Mouse (Mus musculus) kidney, adult 8-10 months (tissue): ENCODE measurements around the gene 5730522E02Rik.
A peak's percentile ranks its signal among the peaks of the same experiment; 100 is the strongest.
"Not testable (repeated sequence)": the region's sequence is repeated elsewhere in the genome, so short reads cannot be mapped to it uniquely, and the experiment has no call there.

Source experiments
- DNase-seq, 2 experiments: peaks; one replicate each; pipeline ENCODE4 v3.0.0; 2022

The 5730522E02Rik gene

DNA sequence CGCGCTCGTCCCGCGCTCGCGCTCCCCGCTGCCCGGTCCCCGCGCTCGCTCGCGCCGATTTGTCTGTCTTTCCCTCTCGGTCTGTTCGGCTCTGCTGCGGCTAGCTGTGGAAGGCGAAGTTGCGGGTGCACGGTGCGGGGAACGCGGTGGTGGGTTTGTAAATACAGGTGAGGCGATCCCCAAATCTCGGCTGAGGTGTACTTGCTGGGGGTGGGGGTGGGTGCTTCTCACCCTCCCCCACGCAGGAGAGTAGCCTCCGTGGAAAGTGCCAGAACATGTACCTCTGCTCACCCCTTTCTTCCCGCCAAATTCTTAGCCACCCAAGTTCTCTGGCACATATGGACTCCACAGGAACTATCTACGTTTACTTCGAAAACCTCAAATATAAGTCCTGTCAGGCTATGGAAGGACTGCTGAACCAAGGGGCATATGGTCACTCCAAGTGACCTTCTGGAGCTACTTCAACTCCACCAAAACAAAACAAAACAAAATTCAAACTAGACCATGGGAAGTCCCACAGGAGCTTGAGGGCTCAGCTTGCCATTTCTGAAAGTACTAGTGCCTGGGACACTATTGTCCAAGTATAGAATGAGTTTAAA lies at the start of gene 5730522E02Rik:
5730522E02Rik (minus strand) TSS at position 182 of the 599 bp plus-strand sequence.
- no peak for DNase-seq

DNA sequence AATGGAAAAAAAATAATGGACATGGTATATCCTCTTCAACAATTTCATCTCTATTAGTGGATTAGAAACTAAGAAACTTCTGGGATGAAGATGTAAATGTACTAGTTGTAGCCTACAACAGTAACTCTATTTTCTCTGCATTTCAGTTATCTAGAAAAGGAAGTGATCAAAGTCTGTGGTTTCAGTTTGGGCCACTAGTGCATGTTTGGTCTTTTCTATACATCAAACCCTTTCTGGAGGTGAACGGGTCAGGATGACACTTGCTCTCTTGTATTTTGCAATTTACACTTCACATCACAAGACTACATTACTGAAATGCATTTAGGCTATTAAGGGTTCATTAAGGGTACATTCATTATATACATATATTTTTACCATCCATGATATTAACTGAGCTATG lies 26.0 kb upstream of the 5730522E02Rik start:
- no peak for DNase-seq

DNA sequence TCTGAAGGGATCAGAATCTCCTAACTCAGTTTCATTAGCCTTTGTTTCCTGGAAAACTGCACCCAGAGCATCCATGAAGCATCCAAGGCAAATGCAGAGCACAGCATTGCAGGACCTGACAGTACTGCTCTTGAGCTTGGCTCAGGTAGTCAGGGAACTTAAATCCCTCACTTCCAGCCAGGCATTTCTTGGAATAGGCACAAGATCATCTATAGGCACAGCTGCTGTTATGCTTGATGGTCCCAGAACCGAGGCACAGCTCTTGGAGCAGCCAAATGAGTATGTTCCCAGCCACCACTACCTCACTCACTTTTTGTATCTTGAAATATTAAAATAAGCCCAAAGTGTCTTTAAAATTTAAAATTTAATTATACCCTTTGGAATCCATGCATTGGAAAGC lies 19.3 kb upstream of the 5730522E02Rik start:
- DNase-seq, result no peak

DNA sequence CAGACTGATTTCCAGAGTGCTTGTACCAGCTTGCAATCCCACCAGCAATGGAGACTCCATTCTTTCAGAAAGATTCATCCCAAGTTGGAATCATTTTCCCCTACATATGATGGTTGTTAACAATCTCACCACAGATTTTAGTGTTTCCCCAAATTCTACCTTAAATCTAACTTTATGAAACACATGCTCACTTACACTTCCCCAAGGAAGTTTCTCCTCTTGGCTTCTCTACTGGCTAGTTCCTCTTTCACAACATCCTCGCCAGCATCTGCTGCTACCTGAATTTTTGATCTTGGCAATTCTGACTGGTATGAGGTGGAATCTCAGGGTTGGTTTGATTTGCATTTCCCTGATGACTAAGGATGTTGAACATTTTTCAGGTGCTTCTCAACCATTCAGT lies 3.1 kb upstream of the 5730522E02Rik start:
- DNase-seq, result not testable (repeated sequence)

DNA sequence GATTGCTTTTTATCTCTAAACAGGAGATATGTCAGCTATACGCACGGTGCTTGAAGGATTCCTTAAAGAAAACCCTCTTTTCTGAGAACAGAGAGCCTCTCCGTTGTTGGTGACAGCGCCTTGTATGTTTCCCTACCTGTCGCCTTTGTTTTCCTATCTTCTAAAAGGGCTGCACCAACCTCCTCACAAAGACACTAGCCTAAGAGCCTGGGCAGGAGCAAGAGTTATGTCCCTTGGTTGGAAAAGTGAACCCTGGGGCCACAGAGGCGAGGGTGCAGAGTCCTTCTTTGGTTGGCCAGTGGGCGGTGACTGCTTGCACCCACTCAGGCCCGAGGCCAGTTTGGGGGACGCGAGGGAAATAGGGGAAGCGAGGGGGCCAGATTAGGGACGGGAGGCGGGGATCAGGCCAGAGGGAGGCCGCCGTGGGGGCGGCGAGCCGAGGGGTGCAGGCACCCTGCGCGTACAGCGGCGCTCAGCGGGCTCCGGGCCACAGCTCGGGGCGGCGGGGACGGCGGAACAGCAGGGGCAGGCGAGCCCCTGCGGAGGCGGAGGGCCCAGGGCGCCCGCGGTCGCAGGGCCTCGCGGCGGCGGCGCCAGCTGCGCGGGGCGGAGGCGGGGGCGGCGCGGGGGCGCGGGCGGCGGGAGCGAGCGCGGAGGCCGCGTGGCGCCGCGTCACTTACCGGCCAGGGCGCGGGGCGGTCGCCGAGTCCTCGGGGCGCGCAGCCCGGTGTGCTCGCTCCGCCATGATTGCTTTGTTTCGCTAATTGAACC lies 567 bp downstream of the 5730522E02Rik start:
- DNase-seq, result peak; percentile 63 to 75

DNA sequence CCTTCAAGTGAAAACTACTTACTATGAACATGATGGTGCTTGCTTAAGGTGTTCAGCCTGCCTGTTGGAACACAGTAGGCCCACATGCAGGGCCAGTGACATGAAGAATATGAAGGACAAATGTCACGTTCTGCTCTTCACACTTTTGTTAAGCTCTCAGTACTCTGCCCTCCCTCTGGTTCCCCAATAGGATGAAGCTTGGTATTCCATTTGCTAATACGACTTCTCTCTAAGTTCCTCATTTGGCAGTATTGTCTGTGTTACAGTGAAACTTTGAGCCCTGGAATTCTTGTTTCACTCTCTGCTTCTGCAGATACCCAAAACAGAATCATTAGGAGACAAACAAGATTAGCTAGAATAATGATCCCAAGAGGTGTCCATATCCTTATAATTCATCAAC lies 7.1 kb downstream of the 5730522E02Rik start:
- no peak for DNase-seq

DNA sequence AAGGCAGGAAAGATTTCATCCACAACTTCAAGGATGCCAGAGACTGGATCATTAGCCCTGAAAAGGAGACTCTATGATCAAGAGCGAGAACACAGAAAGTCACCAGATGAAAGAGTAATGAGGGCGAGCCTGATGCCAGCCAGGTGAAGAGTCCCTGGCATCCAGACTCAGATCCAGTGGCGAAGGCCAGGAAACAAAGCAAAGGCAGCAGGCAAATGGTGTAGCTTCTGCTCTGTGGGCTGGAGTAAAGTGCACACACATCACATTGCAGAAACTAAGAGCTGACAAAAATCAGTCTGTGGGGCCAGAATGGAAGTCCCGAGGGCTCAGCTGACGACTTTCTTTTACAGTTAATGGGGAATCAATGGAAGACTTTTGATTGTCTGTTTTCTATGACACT lies 7.7 kb downstream of the 5730522E02Rik start:
- DNase-seq, result no peak

DNA sequence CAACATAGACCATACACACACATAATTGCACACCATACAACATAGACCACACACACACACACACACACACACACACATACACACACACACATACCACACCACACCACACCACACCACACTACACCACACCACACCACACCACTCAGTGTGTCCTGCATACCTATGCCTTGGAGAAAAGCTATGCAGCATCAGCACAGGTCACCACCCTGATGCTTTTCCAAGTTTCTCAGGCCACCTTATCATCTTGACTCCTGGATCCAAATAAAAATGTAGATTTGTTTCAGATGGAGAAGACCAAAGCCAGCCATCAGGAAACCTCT lies 8.8 kb downstream of the 5730522E02Rik start:
- no peak for DNase-seq

DNA sequence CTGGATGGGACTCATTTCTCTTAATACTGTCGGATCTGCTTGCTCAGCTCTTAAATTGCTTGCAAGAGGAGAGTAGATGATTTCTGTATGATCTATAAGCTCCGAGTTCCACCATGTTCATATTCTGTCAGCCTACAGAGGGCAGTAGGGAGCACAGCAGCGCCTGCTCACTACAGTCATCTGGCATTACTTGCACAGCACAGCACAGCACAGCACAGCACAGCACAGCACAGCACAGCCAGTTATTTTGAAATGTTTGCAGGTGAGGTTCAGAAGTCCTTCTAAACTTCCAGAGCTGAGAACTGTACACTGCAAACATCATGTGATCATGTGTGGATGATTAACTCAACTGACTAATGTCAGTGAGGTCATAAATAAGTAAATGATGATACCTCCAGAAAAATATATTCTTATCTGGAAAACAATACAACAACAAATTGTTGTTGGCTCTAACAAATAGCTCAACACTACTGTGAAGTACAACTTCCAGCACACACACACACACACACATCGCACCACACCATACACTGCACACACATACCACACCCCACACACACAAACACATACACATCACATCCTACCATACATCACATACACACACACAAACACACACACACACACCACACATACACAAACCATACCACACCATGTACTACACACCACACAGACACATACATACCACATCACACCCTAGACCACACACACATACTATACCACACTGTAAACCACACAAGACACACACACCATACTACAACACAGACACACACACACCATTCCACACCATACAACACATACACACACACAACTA lies 9.4 kb downstream of the 5730522E02Rik start:
- DNase-seq, result peak; percentile 24 to 45

DNA sequence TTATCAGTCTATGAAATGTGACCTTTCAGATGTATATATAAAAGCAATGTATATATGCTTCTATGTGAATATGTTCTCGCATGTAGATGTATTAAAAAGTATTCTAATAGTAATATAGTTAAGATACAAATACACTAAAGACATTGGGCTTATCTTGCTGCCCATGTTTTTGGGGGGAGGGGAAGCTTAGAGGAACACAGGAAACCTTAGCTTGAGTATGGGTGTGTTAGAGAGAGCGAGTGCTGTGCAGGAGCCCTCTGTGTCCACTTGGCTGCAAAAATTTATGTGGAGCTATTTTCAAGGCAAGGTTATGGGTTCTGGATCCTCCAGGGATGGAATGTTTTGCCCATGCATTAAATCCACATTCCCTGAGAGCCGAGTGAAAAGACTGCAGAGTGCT lies 15.1 kb downstream of the 5730522E02Rik start:
- DNase-seq, result no peak

DNA sequence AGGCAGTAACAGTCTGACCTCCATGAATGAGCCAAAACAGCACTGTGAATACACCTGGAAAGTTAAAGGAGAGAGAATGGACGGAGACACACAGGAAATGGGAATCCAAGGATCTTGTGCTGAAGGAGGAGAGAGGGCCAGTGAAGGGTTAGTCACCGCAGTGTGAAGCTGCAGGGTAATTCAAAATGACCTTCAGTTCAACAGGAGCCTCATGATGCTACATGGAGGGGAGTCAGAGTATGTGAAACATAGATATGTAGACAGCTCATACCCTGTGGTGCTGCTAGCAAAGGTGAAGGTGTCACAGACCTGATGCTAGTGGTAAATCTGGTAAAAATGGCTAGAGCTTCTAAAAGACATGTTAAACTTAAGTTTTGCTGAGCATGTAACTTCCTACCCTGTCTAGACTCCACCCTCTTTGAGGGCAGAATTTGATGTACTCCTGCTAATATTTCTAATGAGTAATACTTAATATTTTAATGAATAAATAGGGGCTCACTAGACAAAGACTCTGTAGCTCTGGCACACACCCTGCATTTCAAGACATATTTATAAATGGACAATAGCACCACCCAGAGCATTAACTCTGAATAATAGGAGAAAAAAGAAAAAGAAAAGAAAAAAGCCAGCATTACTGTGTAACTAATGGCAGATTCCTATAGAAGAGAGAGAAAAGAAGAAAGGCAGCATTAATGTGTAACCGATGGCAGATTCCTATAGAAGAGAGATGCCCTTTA lies 23.2 kb downstream of the 5730522E02Rik start:
- no peak for DNase-seq

DNA sequence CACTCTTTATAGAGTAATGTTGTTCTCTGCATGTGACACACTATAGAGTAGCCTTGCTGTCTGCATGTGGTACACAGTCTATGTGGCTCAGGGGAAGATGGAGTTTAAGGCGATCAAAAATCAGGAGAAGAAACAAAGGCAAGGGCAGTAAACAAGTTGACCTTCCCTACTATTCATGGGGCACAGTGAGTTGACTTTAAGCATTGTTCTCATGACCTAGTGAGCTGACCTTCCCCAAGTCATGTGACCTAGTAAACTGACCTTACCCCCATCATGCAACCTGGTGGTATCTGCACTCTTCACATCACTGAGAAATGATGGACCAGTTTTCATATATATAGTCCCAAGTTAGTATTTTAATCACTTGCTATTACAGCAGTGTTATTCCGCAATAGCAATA lies 40.0 kb downstream of the 5730522E02Rik start:
- DNase-seq, result no peak

DNA sequence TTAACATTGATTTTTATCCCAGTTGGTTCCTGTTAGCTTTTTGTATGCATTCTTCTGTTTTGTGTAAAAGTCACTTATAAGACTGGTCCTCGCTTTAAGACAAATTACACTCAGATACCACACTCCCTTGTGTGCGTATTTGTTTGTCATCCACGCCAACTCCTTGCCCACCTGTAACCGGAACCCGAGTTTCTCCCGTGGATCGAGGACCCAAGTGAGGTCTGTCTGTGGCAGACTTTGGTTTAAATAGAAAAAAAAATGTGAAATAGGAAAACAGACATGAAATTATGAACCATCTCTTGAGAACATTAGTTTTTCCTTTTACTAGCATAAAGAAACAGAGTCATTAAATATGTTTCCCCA lies 43.0 kb downstream of the 5730522E02Rik start:
- DNase-seq, result no peak

DNA sequence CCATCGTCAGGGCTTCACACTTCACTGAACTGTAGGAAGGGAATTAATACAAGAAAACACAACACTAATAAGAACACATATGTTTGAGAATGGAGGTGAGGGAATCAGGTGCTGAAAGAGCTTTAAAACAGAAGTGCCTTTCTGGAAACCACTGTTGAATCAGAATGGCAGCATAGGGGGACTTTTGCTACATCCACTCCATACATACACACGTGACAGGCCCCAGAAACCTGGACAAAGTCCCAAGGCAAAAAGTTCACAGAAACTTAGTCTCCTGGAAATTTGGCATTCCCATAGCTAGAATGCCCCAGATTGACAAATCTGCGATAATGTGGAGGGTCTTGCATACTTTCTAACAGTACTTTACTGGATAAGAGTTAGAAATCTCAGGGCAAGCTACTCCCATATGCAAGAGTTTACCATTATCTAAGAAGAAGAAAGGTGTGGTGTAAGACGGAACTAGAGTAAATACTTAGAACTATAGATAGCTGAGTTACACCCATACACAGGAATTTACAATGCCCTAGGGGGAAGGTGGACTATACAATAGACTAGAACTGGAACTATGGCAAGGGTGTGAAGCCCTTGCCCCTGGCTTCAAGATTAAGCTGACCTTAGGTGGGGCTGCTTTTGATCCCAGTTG lies 43.5 kb downstream of the 5730522E02Rik start:
- no peak for DNase-seq

DNA sequence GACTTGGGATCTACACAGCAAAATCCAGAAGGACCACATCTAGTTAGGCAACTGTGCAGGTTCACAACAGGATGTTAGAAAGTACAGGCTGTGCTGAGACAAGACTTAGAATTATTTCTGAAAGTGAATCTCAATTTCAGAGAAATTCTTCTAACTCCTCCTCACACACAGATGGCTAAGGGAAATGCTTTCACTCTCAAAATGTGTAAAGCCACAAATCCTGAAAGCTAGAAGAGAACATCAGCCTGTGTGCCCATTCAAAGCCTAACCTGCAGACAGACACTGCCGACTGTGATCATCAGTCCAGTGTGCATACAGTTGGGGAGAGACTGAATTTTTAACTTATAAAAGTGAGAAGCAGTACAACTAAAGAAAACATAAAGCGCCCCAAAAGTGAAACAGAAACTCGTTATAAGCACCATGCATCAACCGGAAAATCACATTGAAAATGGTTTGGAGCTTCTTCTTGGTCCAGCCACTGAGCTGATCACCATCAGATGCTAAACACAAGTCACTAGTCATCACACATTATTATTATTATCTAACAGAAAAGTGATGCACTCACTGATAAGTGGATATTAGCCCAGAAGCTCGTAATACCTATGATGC lies 45.8 kb downstream of the 5730522E02Rik start:
- DNase-seq, result no peak

DNA sequence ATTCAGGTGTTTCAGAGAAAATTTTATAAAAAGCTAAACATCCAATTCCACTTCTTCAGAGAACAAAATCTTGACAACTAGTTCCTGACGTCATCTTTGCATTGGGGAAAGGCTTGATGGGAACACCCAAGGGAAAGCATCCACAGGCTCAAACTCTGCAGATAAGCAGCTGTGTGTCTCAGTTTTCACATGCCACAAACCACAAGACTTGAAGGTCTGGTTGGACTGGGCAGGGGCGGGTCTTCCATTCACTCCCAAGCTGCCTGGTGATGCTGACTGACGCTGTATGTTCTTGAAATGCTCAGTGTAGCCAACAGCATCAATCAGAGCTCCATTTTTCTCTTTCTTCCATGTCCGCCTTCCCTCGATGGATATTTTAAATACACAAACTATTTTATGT lies 49.2 kb downstream of the 5730522E02Rik start:
- no peak for DNase-seq

DNA sequence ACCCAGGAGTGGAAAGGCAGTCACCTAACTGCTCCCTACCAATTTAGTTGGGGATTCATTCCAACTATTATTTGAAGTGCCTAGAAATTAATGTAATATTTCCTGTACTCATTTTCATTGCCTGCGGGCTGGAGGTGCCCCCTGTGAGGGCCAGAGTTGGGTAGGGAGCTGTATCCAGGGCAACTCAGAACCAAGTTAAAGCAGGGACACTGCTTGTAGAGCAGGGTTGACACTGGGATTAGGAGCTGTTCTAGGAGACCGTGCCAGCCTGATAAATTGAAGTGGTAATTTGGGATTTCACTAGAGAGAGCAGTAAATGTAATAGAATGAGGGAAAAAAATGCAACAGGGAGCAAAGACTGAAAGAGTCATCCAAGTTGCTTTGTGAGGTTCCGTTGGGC lies 51.5 kb downstream of the 5730522E02Rik start:
- DNase-seq, result no peak

DNA sequence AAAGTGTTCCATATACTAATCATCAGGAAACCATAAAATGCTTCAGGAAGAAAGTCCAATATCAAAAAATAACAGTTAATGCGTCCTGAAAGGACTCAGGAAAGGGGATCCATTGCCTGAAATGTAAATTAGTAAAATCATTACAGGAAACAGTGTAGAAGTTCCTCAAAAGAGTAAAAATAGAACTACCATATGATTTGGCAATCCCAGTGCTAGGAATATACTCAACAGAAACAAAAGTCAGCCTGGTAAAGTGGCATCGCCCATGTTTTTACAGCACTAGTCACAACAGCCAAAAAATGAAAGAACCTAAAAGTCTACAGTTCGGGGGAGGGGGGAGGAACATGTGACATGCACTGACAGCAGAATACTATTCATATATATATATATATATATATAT lies 70.5 kb downstream of the 5730522E02Rik start:
- DNase-seq, result no peak

DNA sequence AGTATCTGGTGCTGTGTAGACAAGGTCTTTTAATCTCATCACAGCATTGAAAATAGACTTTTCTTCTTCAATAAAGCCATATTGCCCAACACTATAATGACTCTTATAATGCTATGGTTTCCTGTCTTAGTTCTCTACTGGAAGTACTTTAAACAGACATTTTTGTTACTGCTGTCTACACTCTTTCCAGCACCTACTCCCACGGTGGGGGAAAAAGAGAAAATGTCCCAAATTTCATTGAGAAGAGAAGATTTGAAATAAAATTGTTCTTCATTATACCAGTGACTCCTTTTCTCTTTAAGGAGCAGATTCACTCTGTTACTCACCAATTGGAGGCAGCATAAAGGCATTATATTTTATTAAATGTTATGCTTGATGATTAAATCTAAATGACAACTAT lies 72.5 kb downstream of the 5730522E02Rik start:
- no peak for DNase-seq

DNA sequence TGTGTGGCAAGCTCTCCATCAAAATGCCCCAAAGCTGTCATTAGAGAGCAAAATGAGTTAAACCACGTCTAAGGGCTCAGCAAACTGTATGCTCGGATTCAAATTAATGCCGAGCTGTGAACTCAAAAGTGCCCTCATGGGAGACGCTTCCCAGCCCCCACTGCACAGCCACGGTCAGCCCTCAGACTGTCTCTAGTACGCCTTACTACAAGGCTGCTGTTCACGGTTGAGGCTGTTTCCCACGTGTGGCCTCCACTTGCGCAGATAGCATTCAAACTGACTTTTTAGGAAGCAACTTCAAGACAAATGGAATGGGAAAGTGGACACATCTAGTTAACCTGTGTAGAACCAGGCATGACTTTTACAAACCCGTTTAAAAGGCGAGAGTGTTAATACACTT lies 79.7 kb downstream of the 5730522E02Rik start:
- DNase-seq, result no peak

DNA sequence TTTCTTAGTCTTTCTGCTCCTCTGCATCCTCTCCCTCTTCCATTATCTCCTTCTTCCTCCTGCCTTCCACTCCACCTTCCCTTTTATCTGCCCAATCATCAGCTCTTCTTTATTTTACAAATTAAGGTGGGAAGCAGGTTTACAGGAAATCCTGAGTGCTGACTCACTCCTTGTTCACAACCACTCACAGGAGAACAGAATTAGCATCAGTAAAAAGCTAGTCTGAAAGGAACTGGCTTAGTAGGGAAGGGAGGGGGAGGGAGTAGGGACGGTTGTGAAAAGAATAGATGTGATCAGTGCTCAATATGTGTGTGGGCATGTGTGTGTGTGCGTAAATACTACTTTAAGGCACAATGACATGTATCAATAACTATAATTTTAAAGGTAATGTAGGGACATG lies 81.5 kb downstream of the 5730522E02Rik start:
- no peak for DNase-seq

DNA sequence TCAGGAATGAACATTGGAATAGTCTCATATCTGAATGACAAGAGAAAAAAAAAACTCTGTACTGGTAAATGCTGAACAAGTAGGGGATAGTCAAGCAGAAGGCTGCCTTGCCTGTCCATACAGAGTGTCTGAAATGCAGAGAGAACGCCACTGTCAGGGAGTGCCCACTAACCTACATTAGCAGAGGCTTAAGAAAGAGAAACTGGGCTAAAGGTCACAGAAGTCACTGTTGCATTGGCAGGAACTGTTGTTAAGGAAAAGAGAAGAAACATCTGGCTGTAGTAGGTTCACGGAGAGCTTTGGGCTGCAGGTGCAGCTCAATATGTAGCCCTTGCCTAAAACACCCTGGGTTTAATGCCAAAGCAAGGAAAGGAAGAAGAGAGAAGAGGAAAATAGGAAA lies 82.2 kb downstream of the 5730522E02Rik start:
- DNase-seq, result no peak
